Mouse (Mus musculus) ovary, adult 18-20 months (tissue): ENCODE data around the gene Sh3kbp1.
A peak's percentile ranks its signal among the peaks of the same experiment; 100 is the strongest.

Experiments
- DNase-seq: peaks from one replicate; pipeline ENCODE4 v3.0.0; 2022; ENCODE audit warnings: low spot score, mixed read lengths

Gene Sh3kbp1

DNA sequence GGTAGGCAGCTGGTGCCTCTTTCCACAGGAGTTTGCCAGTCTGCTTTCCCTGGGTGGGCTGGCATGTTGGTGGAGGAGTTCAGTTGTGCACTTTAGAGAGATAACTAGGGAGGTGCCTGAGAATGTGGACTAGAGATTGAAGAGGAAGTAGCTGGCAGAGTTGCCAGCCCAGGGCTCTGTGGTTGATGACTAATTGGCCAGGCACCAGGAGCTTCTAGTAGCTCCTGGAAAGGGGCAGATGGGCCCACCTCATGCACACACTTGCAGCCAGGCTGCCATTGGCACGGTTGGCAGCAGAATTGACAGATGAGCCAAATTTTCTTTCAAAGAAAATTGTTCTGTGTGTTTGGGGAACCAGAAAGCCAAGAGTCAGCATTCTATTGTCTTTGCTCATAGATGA lies 210.3 kb downstream of the Sh3kbp1 start:
- peak; percentile 11 for DNase-seq

DNA sequence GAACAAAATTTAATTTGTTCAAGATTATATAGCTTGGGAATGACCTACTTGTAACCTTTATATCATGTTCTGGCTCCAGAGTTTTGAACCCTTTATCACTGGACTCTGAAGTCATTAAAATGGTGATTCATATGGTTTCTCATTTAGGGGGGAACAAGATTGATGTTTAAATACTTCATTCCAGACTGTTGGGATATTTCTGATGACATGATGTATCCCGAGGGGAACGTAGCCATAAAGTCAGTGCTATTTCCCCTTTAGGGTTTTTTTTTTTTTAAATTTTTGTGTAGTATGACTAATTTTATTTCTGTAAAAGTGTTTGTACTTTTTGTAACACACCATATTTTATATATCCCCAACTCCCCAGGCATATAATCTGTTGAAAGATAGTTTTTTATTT lies 212.7 kb downstream of the Sh3kbp1 start:
- DNase-seq: no peak

DNA sequence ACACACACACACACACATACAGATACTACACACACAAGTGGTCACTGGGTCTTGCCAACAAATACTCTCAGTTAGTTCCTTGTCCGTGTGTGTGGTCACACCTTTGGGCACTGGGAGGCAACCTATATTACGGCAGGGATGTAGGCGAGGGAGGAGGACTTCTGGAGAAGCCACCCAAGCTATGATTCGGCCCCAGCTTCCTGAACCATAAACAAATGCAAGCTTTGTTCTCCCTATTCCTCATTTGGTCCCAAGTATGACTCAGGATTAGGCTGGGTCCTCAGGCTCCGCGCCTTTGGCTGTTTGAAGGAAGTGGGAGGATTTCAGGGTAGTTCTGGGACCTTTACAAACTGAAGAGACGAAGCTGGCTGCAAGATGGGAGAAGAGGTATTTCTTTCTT lies 213.2 kb downstream of the Sh3kbp1 start:
- DNase-seq: no peak

DNA sequence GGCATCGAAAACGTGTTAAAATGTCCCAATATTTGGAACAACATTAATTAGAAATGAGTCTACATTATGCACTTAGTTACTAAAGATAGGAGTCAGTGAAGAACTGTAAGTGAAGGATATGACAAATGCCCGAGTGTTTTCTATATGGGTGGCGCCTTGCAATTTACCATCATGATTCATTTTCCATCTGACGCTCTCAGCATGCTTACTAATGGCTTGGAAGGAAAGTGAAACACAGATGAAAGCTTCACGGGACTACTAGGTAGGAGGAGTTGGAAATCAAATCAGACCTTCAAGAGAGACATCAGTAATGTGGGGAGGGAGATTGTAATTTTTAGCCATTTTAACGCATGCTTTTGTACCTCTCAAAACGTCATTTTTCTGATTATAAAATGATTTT lies 223.7 kb downstream of the Sh3kbp1 start:
- DNase-seq: no peak

DNA sequence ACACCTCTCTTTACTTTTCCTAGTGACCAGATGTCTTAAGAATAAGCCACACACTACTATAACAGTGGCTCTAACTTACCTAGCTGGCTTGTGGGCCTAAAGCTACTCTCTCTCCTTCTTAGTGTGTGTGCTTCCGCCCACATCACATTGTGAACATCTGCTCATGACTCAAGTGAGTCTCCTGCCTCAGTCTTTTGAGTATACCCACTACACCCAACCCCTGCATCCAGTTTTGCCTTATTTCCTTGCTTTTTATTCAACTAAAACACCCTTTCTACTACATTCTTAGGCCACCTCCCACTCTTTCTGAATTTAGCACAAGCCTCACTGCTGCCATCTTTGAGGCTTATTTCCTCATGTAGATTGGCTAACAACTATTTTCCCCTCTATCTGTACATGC lies 229.8 kb downstream of the Sh3kbp1 start:
- no peak for DNase-seq

DNA sequence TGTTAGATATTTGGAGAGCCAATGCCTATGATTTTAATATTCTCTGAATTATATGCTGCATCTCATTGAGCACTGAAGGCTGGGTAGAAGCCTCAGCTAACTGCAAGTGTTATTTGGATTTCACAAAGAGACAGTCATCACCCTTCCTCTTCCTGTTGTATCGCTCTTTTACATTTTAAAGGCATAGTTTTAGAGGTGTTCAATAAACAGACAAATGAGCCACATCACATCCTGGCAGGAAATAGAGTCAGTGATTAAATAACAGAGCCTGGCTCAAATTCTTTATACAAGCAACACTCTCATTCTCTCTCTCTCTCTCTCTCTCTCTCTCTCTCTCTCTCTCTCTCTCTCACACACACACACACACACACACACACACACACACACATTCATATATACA lies 231.1 kb downstream of the Sh3kbp1 start:
- no peak for DNase-seq

DNA sequence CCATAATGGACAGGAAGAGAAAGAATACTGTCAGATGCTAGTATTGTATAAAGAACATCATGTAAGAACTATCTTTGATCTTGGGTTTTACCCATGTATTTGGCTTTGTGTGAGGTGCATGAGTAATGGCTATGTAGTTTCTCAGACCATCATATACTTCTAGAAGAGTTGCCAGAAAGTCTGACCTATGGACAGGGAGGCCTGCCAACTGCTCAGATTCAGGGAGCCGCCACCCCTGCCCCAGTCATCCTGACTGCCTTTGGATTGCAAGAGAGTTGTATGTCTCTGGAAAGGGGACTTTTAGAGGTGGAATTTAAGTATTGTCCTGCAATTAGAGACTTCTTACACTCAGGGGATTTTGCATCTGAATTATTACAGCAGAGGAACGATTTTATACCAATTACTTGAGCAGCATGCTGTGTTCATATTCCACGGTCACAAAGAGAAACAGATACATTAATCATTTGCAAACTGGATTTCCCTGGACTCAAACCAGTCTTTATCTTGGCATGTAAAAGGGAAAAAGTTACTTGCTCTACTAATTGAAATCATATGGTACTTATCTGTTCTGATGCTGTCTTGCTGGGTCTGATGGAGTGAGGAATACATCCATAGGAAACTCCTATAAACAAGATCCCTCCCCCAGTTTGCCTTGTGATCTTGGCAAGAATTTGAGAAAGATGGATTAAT lies 233.9 kb downstream of the Sh3kbp1 start:
- no peak for DNase-seq

DNA sequence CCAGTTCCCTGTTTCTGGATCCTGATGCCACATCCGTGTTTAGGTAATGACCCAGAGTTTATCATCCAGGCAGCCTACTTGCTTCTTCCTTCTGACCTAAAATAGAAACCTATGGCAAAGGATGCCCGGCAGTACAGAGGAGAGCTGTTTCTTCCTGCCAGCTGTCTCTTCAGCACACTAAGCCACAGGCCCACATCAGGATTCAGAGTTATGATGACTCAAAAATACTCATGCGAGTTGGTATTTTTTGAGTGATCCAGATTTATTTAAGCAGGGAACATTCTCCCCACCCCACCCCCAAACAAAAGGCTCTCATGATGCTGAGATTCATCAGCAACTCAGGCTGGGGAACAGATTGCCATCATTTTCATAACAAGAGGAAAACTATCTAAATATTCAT lies 240.6 kb downstream of the Sh3kbp1 start:
- no peak for DNase-seq

DNA sequence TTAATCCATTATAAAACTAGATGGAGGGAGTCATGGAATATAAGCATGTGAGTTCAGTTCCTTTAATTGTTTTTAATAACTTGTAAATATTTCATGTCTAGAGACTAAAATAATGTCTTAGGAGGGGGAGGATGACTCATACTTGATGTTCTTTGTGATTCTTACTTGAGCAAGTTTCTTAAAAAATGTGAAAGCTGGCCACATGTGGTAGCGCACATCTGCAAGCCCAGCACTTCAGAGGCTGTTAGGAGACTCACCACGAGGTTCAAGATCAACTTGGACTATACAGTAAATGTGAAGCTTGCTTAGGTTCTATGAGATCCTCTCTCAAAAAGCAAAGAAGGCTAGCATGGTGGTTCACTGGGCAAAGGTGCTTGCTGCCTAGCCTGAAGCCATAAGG lies 245.4 kb downstream of the Sh3kbp1 start:
- no peak for DNase-seq

DNA sequence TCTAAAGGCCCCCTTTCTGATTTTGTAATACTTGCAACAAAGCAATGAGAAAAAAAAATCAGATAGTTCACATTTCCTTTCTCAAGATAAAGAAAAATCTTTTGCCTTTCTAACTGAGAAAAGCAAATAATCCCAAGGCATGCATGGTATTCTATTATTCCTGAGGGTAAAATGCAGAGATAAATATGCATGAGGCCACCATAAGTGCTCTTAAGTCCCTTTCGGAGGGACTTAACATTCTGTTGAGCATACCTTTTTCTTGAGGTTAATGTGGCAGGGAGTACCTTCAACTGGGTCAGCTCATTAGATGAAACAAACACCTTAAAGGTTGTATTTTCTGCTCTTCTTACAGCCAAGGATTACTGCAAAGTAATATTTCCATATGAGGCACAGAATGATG lies 250.7 kb downstream of the Sh3kbp1 start:
- DNase-seq: no peak

DNA sequence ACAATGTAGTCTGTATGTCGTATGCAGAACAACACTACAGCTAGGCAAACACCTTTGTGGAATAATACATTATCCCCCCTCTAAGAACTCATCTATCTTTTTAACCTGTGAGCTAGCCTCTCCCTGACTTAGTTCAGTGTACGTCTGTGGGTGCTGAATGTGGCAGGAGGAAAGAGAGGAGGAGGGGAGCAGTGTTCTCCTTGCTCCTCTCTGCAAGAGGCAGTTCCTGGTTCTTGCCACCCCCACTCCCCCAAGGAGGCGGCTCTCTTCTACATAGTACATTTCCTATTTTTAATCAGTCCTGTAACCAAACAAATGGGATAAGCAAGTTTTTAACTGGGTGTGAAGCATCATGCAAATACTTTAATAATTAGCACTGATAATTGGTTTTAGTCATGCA lies 252.4 kb downstream of the Sh3kbp1 start:
- no peak for DNase-seq

DNA sequence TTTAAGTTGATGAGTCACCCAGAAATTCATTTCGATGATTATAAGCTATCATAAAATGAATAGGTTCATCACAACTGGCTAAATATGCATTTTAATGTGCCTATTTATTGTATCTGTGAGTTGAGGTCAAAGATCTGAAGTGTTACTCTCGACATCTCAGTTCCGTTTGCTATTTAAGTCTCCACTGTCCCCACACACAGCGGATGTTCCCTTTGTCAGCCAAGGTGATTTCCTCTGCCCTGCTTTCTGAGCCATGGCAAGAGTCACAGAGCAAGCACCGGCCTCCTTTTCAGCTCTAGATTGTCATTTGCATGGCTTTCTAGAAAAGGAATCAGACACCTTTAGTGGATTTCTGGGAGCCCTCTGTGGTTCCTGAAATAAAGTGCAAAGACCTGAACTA lies 254.5 kb downstream of the Sh3kbp1 start:
- DNase-seq: no peak

DNA sequence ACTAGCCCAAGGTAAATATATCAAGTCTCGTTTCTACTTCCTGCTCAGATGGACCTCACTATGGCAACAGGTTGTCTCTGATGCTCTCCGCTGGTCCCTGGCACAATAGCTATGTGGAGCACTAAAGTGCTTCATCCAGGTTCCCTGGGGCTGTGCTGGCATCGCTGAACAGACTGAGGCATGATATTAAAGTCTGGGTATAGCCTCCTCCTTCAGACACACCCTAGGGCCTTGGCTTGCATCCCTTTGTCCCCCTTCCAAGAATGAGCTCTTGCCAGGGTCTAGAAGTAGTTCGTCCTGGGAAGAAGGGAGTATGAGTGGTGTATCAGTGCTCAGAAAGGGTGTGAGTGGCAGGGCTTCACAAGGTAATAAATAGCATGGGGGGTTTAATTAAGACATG lies 269.5 kb downstream of the Sh3kbp1 start:
- no peak for DNase-seq

DNA sequence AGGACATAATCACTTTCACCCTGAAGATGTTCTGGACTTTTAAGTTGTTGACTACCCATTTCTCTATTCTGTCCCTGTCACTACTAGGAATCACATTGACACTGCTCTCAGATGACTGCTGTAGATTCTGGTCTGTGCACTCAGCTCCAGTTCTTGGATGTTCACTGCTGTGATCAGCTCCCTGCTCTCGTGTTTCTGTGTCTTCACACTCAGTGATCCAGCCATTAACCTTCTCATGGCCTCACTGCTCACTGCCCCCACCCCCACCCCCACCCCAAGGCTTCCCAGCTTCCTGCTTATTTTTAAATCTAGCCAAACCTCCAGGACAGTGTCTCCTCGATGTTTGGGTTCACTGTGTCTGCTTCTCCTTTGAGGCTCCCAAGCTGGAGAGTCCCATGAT lies 271.0 kb downstream of the Sh3kbp1 start:
- no peak for DNase-seq

DNA sequence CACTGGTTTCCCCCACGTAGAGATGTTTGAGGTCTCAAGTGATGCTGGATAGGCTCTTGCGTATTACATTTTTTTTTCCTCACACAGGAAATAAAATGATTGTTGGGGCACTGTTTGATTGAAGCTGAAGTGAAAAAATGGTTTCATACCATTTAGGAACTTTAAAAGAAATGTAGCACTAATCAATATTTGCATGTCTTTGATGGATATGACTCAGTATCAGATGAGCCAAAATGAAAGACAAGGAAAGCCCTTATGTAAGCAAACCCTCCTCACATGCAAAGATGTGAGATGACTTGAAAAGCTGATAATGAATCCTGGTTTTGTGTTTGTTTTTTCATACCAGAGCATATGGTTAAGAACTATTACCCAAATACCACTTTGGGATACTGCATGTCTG lies 272.0 kb downstream of the Sh3kbp1 start:
- DNase-seq: no peak

DNA sequence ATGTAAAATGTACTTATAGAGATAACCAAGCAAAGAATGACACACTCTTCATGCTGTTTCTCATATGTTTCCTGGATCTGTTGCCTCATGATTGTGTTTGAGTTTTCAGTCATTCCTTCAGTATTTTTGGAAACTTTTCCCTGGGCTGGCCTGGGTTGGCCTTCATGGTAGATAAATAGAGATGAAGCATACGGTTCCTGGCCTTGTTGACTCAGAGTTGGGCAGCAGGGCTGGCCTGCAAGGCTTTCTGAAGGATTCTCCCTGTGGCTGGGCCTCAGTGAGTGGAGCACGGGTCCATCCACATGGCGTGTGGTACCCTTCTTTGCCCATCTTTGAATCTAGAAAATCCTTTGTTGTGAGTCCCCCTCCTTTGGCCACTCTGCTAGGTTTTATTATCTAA lies 276.3 kb downstream of the Sh3kbp1 start:
- peak; percentile 2 for DNase-seq

DNA sequence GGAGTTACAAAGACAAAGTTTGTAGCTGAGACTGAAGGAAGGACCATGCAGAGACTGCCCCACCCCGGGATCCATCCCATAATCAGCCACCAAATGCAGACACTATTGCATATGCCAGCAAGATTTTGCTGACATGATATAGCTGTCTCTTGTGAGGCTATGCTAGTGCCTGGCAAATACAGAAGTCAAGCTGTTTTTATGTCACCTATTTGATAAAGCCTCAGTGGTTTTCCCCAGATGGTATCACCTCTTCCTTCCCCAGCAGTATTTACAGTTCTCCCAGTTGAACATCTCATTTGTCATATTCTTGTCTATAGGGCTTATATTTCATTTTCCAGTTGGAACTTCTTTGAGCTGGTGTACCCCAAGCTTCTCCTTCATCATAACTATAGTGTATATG lies 280.6 kb downstream of the Sh3kbp1 start:
- no peak for DNase-seq

DNA sequence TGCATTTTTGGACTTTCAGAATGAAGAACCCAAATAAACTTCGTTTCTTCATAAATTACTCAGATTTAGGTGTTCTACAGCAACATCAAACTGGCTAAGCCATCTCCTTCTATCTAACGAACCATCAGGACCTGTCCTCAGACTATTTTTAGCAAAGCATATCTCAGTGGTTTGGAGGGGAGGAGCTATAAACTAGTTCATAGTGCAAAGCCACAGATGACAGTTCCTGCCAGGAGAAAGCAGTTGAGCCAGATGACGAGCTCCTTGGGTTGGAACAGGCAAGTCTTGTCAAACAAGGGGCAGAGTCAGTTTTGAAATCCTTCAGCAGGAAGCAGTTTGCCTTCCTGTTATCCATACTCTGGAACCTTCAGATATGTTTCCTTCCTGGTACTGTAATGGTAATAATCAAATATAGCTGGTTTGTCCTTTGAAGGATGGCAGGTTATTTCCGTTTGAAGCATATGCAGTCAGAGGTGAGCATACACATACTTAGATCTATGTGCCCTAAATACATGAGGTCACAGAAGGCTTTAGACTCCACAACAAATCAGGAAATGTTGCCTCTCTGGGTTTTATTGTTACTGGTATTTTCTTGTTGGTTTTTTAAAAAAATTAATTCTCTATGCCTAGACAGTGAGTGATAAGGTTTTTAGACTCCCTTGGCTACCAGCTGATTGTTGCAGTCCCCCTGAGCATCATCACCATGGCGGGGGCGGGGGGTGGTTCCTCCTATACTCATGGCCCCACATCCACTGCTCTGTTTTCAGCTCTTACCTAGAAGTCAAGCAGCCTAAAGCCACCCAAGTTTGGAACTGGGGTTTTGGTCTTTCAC lies 282.6 kb downstream of the Sh3kbp1 start:
- no peak for DNase-seq

DNA sequence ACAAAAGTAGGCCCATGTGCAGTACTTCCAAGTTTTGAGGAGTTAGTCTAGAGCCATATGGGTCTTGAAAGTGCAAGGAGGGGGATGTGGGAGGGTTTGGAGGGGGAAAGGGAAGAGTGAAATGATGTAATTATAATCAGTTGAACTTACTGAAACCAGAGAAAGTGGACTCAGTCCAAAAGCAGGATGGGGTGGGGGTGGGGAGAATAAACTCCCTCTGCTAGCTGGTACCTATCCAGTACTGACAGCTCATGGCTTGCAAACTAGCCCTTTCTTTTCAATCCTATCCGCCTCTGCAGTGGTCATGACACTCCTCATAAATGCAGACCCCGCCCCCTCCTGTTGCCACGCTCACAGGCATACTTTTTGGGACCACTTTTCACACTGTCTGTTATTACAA lies 283.5 kb downstream of the Sh3kbp1 start:
- DNase-seq: no peak

DNA sequence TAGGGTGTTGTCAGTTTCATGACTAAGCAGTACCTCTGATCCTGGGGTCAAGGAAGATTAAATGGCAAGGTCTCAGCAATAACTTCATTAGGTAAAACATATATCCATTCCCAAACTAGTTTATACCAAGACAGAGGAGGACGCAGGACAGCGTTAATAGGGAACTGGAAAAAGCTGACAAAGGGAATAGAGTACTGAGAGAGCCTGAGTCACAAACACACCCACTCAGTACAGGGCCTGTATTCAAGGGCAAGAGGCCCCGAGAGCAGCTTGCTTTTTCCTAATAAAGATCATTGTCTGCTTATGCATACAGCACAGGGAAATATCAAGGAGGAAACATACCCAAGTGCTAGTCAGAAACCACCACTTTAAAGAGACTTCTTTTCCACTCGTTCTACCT lies 284.5 kb downstream of the Sh3kbp1 start:
- no peak for DNase-seq

DNA sequence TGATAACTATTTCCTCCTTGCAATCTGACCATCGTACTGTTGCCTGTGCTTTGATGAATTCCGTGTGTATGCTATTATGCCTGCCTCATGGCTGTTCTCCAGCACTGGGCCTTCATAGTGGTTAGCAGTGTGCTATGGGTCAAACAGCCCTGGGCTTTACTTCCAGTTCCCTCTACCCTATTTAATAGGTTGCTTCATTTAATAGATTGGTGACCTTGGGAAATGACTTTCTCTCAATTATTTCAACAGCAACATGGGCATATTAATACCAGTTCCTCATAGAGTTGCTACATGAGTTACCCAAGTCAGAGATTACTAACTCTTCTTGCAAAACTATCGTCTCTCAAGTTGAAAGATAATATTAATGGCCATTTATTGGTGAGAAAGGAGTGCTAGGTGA lies 285.0 kb downstream of the Sh3kbp1 start:
- DNase-seq: no peak

DNA sequence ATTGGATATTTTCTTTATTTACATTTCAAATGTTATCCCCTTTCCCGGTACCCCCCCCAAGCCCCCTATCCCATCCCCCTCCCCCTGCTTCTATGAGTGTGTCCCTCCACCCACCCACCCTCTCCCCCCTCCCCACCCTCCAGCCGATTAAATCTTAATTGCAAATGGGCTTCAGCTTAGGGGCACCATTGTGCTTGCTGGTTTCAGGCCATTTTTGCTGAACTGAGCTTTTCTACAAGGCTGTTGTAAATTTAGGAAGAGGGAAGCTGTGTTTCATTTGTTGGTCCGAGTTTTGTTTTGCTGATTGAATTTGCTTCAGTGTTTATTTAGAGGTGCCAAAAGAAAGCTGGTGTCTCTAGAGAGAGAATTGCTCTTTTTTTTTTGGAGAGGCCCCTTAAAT lies 286.4 kb downstream of the Sh3kbp1 start:
- DNase-seq: no peak

DNA sequence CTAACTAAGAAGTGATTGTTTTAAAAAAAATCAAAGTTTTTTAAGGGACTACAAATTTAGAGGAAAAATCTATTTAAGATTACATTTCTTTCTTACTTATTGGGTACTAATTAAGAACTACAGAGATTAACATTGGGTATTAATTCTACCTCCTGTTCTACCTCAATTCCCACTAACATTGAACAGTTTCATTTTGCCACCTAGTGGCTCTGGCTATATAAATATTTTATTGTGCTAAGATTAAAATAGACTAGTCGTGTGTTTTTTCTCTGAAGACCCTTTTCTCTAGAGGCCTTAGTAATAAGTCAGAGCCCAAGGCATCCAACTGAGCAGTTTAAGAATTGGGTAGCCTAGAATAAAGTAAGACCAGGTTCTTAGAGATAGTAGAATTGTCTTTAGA lies 288.1 kb downstream of the Sh3kbp1 start:
- DNase-seq: no peak

DNA sequence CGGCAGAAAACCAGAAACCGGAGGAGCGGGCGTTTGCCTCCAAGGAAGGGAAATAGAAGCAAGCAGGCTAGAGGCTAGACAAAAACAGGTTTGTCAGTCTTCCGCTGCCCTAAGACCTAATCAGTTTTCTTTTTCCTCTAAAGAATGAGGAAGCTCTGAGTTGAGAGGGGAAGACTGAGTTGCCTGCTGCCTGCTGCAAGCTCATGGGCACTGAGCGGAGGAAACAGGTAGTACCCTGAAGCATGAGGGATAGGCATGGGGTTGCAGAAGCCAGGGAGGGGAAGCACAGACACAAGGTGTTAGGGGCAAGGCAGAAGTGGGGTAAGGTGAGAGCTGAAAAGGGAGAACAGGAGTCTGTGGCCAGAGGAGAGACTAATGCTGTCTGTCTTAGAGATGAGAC lies 297.7 kb downstream of the Sh3kbp1 start:
- DNase-seq: no peak
